Mouse (Mus musculus): Measurements from ENCODE around the gene Tmem109.

The Tmem109 gene

DNA sequence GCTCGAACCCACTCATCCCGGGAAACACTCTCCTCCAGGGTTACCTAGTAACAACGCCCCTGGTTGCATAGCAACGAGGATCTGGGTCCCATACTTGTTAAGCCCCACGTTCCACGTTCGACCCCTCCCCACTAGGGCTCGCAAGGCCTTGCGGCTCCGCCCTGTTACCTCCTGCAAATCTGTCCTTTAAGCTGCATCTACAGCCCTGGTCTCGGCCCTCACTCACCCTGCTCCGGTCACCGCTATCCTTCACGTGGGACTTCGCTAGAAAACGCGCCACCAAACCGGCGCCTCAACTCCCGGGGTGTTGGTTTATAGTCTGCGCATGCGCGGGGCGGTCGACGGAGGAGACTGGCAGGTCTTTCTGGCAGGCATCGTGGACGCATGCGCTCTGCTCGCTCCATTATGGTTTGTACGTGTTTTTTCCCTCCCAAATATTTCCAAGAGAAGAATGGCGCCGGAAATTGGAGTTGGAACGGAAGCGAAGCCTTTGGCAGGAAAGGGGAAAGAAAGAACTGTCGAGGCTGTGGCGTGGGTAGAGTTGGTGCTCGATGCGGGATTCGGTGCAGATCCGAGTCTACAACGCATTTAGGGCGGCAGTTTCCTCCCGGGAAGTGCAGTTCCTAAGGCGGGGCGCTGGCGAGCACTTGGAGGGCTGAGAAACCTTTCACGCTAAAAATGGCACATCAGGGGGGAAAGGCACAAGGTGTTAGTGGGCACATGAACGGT, at the start of gene Tmem109:
TSS of gene Tmem109 (minus strand) at position 576 of the 729 bp plus-strand sequence.
- peak; percentile 92 for DNase-seq (ENCODE audit: extremely low read depth, low read depth)

DNA sequence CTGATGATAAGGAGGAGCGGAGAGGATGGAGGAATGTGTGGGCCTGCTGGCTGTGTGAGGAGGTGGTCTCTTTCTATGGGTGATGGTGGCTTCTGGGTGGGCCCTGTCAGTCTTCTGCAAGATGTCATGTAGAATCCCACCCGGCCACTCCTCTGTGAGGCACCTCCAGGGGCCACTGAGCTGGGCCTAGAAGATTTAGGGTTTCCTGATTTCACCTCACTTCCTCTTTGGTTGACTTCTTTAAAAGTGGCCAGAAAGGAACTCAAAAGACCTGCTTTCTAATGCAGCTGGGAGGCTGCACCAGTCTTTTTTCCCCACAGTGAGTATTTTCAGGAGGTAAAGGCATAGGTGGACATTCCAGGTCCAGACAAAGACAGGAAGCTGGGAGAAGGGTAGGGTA, 48.8 kb upstream of the Tmem109 start:
- no peak for DNase-seq (ENCODE audit: extremely low read depth, low read depth)

DNA sequence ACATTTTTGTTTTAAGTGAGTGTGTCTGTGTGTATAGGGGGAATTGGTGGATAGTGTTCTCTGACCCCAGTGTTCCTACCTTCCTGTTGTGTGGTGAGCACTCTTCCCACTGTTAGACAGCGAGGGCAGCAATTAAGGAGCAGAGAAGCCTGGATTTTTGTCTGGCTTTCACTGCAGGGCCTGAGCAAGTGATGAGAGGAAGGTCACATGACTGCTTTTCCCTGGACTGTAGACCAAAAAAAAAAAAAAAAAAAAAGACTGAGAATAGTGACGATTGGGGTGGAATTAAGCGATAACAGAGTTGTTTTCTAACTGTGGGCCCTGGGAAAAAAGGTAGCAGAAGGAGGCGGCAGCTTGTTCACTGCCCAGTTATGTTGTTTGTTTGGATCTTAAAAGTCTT, 44.9 kb upstream of the Tmem109 start:
- no peak for DNase-seq (ENCODE audit: extremely low read depth, low read depth)

DNA sequence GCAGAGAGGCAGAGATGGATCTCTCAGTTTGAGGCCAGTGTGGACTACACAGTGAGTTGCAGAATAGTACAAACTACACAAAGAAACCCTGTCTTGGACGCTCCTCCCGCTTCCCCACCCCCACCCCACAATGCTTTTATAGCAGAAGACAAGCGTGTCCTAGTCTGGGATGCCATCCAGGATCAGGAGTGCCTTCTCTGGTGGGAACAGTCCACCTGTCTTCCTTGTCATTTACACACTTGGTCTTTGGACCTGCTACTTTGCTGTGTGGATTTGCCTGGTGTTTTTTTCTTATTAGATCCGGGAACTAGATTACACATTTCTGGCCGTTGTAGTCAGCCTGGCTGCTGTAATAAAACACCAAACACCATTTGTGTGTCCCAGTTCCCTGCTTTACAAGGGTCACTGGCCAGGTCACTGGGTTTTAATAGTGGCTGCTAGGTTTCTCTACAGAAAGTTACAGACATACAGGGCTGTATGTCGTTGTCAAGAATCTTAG, 44.4 kb upstream of the Tmem109 start:
- no peak for DNase-seq (ENCODE audit: extremely low read depth, low read depth)

DNA sequence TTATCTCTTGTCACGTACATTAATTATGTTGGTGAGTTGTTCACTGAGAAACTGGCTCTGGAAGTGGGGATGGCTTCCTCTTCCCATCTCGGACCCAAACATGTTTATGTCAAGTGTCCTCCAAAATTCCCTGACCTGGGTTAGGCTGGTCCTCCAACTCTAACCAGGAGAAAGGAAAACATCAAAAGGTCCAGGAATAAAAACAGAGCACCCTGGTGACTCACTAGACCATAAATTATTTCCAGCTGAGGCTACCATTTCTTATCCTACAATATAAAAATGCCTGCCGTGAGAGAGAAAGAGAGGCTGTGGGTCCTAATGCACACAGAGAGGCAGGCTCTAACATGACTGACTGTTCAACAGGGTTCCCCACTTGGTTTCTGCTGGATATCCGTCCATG, 42.4 kb upstream of the Tmem109 start:
- no peak for DNase-seq (ENCODE audit: extremely low read depth, low read depth)

DNA sequence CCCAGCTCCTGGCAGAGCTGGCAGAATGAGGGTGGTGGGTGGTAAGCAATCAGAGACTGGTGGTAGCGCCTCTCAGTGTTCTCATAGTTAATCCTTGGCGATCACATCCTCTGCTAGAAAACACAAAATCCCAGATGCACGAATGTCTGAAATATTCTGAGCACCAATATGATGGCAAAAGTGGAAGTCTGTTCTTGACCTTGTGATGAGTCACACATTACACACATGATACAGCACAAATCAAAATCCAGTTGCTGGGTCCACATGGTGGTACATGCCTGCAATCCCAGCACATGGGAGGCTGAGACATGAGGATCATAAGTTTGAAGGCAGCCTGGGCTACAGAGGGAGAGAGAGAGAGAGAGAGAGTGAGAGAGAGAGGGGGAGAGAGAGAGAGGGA, 39.3 kb upstream of the Tmem109 start:
- DNase-seq (ENCODE audit: extremely low read depth, low read depth), result no peak

DNA sequence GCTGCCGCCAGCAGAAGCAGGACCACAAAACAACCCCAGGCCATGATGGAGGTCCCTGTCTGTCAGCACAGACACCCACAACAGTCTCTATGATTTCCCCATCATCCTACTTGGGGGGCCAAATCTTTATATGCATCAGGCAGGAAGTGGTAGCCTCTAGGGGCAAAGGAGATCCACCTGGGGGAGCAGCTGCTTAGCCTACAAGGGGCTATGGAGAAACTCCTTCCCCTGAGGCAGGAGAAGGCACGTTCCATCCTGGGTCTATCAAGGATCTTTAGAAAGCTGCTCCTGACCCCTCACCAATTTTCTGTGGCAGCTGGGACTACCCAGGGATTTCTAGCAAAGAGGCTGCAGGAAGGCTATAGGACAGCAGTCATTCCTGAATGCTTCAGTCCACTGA, 38.7 kb upstream of the Tmem109 start, which contains the start of gene Zp1:
TSS of gene Zp1 (minus strand) at position 101 of the 400 bp plus-strand sequence.
- DNase-seq (ENCODE audit: extremely low read depth, low read depth), result no peak

DNA sequence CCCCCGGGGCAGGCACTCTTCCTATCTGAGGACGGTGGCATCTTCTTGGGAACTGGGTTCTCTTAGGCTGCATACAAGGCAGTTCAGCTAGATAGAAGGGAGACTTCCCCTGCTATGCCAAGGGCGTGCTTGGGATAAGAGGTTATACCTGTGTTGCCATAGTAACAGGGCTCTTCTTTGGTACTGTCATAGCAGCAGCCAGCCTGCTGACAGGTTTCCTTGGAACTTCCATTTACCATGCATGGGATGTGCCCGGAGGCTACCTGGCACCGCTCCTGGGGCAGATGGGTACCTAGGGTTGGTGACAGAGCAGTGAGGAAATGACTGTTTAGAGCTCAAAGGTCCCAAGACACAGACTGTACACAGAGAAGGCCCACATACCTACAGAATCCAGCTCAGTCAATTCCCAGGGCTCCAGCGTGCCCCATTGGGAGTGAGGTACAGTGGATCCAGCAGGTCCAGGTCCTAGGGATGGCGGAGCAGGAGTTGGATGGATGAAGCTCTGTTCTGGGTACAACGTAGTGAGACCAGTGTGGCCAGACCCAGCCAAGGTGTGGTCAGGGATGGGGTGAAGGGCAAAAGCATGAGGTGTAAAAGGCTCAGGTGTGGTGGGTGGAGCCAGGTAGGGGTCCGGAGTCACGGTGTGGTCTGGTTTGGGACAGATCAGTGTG, 36.7 kb upstream of the Tmem109 start:
- no peak for DNase-seq (ENCODE audit: extremely low read depth, low read depth)

DNA sequence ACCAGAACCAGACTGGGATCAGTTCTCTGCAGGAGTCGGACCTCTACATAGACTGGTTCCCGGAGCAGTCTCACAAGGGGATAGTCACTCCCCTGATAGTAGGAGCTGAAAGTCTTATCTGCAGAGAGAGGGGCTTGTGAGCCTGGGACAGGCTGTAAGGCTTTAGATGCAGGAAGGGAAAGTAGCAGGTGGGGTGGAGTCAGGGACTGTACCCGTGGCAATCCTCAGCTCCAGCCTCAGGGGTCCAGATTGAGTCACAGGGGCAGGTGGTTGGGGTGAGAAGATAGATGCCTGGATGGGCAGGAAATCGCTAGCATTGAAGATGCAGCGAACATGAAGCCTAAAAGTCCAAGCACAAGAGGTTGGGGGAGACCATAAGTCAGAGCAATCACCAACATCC, 34.7 kb upstream of the Tmem109 start:
- no peak for DNase-seq (ENCODE audit: extremely low read depth, low read depth)

DNA sequence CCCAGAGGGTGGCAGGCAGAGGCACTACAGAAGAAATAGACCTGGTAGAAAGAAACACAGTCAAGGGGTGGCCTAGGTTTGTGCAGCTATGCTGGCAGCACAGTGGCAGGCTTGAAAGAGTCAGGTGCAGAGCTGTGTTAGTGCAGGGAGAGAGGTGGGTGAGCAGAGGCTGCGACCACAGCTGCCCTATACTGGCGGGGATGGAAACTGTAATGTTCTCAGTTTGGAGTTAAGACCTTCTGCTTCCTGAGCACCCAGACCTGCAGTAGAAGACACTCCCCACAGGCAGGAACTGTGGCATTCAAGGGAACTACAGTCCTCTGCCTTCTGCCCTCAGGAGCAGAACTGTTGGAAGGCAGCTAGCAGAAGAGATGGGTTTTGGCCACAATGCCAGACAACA, 33.1 kb upstream of the Tmem109 start:
- DNase-seq (ENCODE audit: extremely low read depth, low read depth), result no peak

DNA sequence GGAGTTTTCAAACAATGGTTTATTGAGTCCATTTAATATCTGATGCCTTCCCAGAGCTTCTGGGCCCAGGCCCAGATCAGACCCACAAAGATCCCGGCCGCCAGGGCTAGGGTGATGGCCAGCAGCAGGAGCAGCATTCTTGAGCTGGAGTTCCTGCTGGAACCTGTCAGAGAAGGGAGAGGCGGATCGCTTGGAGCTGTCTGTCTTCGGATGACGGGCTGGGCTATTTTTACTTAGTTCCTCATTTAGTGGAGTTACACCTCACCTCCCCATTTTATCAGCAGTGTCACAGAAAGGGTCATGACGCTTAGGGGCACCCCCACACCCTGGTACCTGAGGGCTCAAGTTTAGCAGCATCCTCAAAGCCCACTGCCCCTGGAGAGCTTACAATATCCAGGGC, 32.5 kb upstream of the Tmem109 start:
- DNase-seq (ENCODE audit: extremely low read depth, low read depth), result peak; percentile 67

DNA sequence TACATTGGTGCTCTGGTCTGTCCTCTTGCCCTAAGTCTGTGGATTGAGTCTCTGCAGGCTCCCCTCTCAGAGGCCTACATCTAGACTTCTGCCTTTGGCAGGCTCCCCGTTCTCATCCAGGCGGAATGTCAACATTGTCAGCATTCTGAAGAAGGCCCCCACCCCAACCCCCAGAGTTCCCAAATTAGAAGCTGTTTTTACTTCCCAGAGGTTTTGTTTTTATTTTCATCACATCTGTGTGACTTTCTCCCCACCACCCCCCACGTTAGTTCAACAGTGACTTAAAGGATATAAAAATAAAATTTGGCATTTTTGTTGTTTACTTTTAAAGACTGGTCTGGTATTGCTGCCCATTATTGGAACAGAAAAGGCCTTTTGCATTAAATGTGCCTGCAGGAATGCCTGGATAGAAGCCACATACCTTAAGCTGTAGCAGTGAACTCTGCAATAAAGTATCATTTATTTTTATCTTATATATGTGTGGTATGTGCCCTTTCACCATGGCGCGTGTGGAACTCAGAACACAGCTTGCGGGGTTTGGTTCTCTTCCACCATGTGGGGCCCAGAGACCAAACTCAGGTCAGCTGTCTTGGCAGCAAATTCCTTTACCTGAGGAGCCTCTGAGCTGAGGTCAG, 27.4 kb upstream of the Tmem109 start:
- no peak for DNase-seq (ENCODE audit: extremely low read depth, low read depth)

DNA sequence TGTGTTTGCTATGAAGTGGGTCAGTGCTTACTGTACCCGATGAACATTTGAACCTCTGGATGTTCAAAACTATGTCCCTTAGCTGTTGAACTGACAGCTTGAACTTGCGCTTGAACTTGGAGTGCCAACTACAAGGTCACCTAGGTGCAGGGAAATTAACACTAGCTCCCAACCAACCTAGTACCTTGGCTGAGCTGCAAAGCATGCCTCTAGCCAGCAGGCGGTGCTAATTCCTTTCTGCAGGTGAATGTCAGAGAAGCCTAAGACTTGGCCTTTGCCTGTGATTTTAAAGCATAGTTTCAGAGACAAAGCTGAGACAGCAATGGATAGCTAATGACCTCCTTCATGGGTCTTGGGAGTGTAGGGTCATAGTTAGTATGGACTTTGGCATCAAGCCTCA, 26.1 kb upstream of the Tmem109 start:
- DNase-seq (ENCODE audit: extremely low read depth, low read depth), result peak; percentile 36

DNA sequence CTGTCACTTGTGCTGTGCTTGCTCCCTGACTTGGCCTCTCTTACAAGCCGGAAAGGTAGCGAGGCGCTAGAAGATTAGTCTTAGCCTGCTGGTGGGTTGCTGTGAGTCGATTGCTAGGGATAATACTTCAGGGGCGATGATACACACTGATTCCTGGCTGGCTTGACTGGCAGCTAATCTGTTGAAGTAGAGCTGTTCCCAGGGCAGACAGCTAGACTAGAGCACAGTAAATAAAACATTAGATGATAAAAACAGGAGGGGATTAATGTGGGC, 23.9 kb upstream of the Tmem109 start:
- no peak for DNase-seq (ENCODE audit: extremely low read depth, low read depth)

DNA sequence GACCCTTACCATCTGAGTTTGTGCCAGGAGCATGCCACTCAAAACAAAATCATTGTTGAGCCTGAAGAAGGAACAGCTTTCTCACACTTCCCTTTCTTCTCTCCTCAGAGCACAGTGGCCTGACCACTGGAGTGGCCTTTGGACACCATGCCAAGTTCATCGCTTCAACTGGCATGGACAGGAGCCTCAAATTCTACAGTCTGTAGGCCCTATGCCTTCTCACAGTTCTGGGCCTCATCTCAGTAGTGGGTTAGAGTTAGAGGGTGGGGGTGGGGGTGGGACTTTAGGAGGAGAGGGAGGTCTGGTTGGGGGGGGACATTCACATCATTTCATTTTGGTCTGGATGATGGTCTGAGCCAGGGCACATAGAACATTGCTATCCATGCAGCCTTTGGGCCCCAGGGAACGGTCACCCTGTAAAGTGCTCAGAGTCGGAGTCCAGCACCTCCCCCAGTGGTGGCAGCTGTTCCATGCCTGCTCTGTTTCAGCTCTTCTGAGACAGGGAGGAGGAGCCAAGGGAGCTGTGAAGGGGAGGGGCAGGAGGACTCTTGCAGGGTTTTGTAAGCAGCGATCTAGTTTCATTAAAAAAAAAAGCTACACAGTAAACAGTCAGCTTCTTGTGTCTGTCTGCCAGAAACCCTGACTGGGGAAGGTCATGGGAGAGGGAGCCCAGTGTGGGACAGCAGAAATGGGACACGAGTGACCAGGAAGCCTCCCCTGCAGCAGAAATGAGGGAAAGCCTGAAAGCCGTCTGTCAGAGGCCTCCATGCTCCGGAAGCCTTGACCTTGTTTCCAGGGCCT, 23.3 kb upstream of the Tmem109 start:
- DNase-seq (ENCODE audit: extremely low read depth, low read depth), result no peak

DNA sequence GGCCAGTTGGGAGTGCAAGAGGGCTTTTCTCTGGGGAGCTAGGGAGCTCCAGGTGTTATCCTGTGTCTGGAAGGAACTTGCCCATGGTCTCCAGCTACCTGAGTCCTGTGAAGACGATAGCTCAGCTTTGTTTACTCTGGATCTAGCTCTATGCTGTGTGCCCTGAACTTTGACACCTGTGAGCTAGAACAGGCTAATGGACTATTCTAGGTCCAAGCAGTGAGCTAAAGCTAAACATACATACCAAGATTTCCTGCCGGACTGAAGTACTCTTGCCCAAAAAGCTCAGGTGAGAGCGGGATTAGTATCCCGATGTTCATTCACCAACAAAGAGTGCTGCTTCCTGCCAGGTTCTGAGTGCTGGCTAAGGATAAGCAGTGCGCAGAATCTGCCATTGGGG, 22.7 kb upstream of the Tmem109 start:
- DNase-seq (ENCODE audit: extremely low read depth, low read depth), result no peak

DNA sequence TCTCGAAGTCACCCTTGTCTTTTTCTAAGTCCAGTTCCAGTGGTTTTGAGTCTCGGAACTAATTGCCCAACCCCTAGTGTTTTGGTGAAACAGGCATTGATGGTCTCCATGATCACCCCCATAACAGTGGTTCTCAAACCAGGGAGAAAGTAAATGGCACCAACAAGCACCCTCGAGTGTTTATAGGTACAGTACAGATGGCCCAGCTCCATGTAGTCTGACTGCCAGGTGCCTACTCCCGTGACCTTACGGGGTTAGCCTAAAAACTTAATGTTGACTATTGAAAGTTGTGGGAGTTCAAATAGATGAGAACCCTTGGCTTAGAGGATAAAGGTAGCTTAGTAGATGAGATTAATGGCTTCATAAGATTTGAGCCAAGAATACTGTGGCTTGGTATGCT, 19.2 kb upstream of the Tmem109 start:
- DNase-seq (ENCODE audit: extremely low read depth, low read depth), result no peak

DNA sequence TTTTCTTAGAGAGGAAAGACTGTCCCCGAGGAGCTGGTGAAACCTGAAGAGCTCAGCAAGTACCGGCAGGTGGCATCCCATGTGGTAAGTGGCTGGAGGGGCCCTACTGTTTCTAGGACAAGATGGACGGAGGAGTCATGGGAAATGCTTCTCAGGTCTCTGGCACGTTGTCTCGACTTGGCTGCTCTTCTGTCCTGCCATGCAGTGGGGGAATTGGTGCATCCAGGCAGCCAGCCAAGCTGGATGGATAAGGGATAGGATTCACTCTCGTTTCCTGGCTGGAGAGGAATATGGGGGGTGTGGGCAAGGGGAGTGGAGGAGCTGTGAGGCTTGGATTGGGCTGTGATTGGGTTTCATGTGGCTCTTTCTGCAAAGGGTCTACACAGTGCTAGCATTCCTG, 18.5 kb upstream of the Tmem109 start:
- no peak for DNase-seq (ENCODE audit: extremely low read depth, low read depth)

DNA sequence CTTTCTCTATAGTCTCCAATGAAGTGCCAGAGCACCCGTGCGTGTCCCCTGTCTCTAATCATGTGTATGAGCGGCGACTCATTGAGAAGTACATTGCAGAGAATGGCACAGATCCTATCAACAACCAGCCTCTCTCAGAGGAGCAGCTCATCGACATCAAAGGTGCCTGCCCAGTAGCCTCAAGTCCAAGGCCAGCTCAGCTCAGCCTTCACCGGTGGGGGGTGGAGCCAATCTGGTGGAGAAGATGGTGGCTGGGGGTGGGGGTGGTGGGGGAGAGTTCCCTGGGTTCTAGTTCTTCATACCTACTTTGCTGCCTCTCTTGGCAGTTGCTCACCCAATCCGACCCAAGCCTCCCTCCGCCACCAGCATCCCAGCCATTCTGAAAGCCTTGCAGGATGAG, 15.7 kb upstream of the Tmem109 start:
- no peak for DNase-seq (ENCODE audit: extremely low read depth, low read depth)

DNA sequence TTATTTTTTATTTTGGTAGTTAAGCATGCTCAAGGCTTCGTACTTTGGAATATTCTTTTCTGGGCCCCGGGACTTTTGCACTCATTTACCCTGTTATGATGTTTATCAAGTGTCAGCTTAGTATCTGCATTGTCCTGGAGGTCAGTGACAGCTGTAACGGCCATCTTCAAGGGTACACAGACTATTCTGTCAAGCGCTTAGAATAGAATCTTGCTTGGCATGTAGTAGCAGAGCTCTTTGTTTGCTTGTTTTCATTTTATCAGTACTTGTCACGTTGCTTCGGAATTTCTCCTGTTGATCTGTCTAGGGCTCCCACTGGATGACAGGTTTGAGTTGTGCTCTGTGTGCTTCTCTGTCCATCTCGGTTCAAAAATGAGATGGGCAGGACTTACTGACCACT, 15.0 kb upstream of the Tmem109 start:
- no peak for DNase-seq (ENCODE audit: extremely low read depth, low read depth)

DNA sequence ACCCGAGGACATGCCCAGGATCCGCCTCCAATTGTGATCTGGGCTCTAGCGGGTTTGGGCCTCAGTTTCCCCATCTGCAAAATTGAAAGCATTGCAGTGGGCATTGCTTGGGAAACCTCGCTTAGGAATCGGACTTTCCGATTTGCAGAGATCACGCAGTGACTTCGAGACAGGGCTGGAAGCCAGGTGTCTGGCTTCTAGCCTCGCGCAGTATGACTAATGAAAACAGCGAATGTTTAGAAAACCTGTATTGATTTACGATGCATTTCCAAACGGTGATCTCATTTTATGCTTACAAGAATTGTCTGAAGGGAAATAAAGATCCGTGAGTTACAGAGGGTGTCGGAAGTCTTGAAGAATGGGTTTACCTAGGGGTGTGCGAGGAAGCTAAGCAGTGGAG, 13.9 kb upstream of the Tmem109 start:
- DNase-seq (ENCODE audit: extremely low read depth, low read depth), result no peak

DNA sequence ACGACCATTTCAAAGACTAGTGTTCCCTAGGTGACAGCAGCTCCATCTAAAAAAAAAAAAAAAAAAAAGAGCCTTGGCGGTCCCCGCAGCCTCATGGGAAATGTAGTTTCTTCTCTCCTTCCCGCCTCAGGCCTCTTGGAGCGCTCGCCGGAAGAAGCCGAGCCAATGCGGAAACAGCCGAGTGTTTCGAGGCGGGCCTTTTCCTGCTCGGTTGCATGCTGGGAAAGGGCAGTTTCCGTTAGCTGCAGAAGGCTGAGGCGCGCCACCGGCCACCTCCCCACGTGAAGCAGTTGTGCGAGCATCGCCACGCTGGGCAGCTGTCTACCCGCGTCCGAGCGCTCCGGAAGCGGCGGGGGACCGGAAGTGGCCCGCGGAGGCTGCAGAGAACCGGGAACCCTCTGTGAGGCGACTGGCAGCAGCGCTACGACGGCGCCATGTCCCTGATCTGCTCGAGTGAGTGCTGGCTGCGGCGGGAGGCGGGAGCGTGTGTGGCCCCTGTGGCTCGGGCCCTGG, 13.3 kb upstream of the Tmem109 start, which contains the start of gene Prpf19:
TSS of gene Prpf19 (plus strand) at position 216 of the 513 bp plus-strand sequence.
- peak; percentile 98 for DNase-seq (ENCODE audit: extremely low read depth, low read depth)

Data from MEL-GATA-1-ER (cell line).